Mouse (Mus musculus) liver, embryonic 11.5 days (tissue): ENCODE data around the gene Lasp1. TPM values are rescaled to one million over a fixed set of nuclear protein-coding genes. Genes with fewer than 3 reads are reported as not detected.
A peak's percentile ranks its signal among the peaks of the same experiment; 100 is the strongest.

Experiments
- ATAC-seq: fragments of 200-750 bp; cut with Nextera tagmentation; replicated peaks from 2 replicates; pipeline ENCODE4 v1.8.0; 2017; ENCODE audit warnings: moderate number of reproducible peaks, mild to moderate bottlenecking, moderate TSS enrichment, moderate library complexity; ENCODE audit not compliant: low FRiP score
- DNase-seq: peaks from one replicate; pipeline ENCODE4 v3.0.0-alpha.2; 2017; ENCODE audit warnings: low spot score
- H3K27ac ChIP-seq: fragments of 300-500 bp; sonication (generic); 2 replicates; pipeline ENCODE4 v1.5.1; 2014; ENCODE audit warnings: mild to moderate bottlenecking, low read depth, low read length, control low read depth
- H3K27me3 ChIP-seq: fragments of 300-500 bp; sonication (generic); replicated peaks from 2 replicates; pipeline ENCODE4 v1.6.1; 2014; ENCODE audit warnings: low read length, mixed read lengths; ENCODE audit not compliant: control insufficient read depth, insufficient read depth
- H3K36me3 ChIP-seq: fragments of 300-500 bp; sonication (generic); 2 replicates; pipeline ENCODE4 v1.6.1; 2014; ENCODE audit warnings: mild to moderate bottlenecking, low read length, moderate library complexity, mixed read lengths; ENCODE audit not compliant: control insufficient read depth, insufficient read depth
- H3K4me1 ChIP-seq: fragments of 300-500 bp; sonication (generic); replicated peaks from 2 replicates; pipeline ENCODE4 v1.6.1; 2014; ENCODE audit warnings: low read length, mixed read lengths; ENCODE audit not compliant: control insufficient read depth, insufficient read depth
- H3K4me2 ChIP-seq: fragments of 300-500 bp; sonication (generic); 2 replicates; pipeline ENCODE4 v1.6.1; 2014; ENCODE audit warnings: mild to moderate bottlenecking, control low read depth, moderate library complexity
- H3K4me3 ChIP-seq: fragments of 300-500 bp; sonication (generic); 2 replicates; pipeline ENCODE4 v1.5.1; 2014; ENCODE audit warnings: low read depth, low read length, control low read depth
- H3K9ac ChIP-seq: fragments of 300-500 bp; sonication (generic); 2 replicates; pipeline ENCODE4 v1.6.1; 2014; ENCODE audit warnings: low read depth, low read length, control low read depth
- H3K9me3 ChIP-seq: fragments of 300-500 bp; sonication (generic); 2 replicates; pipeline ENCODE4 v1.6.1; 2016; ENCODE audit warnings: low read length, inconsistent platforms, mixed read lengths; ENCODE audit not compliant: control insufficient read depth
- WGBS: fragments of 180-500 bp; shearing (Covaris S2); extraction: QIAGEN DNeasy Blood & Tissue Kit; methylation state at CpG from one replicate; pipeline ENCODE4 v1.1.7; 2014; 5-methylcytosine and 5-hydroxymethylcytosine counted together
- polyA plus RNA-seq: library from polyadenylated mRNA; unstranded; fragments of >200 nt; fragmentation: Nextera tagmentation; extraction: Ambion mirVana; gene quantifications from 2 replicates; pipeline ENCODE4 v1.2.1, GENCODE M21; 2014

Lasp1 gene
- polyA plus RNA-seq, 1 experiment from 2014 or later: 54.7 TPM

DNA sequence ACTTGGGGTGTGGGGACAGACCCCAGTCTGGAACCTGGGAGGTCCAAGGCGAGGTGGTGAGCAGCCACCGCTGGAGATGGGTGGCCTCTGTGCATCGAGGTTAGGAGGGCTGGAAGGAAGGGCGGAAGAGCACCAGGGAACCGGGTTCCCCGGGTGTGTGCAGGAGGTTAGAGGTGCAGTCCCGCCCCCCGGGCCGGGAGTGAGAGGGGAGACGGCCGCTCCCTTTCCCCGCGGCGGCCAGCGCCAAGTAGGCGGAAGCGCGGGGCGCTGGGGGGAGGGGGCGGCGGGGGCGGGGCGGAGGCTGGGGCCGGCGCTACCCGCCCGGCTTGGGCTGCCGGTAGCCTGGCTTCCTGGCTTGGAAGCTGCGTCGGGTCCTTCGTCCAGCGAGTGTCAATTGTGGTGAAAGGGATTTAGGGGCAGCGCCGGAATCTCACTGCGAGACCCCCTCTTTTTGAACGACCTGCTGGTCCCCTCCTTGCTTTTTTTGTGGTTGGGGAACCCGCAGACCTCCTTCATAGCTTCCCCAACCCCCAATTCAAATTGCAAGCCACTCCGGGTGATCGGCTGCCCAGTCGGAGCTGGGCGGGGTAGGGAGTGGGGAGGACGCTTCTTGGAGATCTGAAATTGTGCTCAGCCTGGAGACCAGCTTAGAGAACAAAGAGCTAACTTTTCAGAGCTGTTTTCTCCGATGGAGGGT lies 1.3 kb downstream of the Lasp1 start:
- Histone ChIP-seq H3K36me3 (0 out of 2 replicates have a peak, but pooled peaks cover 2% of the 10 kb centered on the region), H3K4me3 (peak overlapping the region; percentile 64), H3K27ac (peak overlapping the region; percentile 86), H3K4me2 (peak overlapping the region; percentile 72), H3K4me1 (peaks cover 39% of the 10 kb centered on the region), H3K9me3 (no peaks in the 10 kb centered on the region), H3K27me3 (no peaks in the 10 kb centered on the region), H3K9ac (peak overlapping the region; percentile 72)
- peak; percentile 80 for DNase-seq
- under 1% methylated on average over 37 of the region's 43 CpGs for WGBS
- ATAC-seq: peak; percentile 63

- no peaks in the 10 kb centered on the region for H3K27me3 ChIP-seq
- 10% methylated on average over 17 of the region's 17 CpGs for WGBS
- H3K9ac ChIP-seq: peak overlapping the region; percentile 72
- peak overlapping the region; percentile 86 for H3K27ac ChIP-seq
- no peak for ATAC-seq
- peak overlapping the region; percentile 64 for H3K4me3 ChIP-seq
- 0 out of 2 replicates have a peak, but pooled peaks cover 2% of the 10 kb centered on the region for H3K36me3 ChIP-seq
- peaks cover 46% of the 10 kb centered on the region for H3K4me1 ChIP-seq
- DNase-seq: no peak
- H3K4me2 ChIP-seq: peak overlapping the region; percentile 72
- H3K9me3 ChIP-seq: no peaks in the 10 kb centered on the region
Measured at GRCm38 (mm10) chr11:97800691-97801408, 2.0 kb downstream of the Lasp1 start.

GRCm38 (mm10) chr11:97801409-97802193 lies 2.8 kb downstream of the Lasp1 start:
- Histone ChIP-seq H3K4me3 (peak overlapping the region; percentile 64), H3K9ac (no peak overlapping the region; the same call in 1 of the 2 replicates), H3K27me3 (no peaks in the 10 kb centered on the region), H3K4me1 (peaks cover 54% of the 10 kb centered on the region), H3K9me3 (no peaks in the 10 kb centered on the region), H3K36me3 (0 out of 2 replicates have a peak, but pooled peaks cover 2% of the 10 kb centered on the region), H3K27ac (no peak overlapping the region), H3K4me2 (peak overlapping the region; percentile 72)
- ATAC-seq: no peak
- DNase-seq: no peak
- WGBS: 23% methylated on average over 8 of the region's 8 CpGs

DNA sequence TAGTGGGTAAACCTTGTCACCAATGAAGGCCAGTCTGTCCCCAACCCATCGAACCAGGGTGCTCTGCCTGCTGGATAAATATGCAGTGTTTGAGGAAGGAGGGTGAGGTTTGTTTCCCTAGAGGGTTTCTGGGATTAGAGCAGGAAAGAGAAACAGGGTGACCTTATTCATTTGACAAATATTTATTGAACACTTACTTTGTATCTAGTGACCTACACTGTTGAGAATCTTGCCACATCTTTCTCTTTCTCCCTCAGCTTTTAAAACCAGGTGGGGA lies 3.3 kb downstream of the Lasp1 start:
- peak overlapping the region; percentile 48; the same call in 1 of the 2 replicates for H3K27ac ChIP-seq
- peak overlapping the region; percentile 72 for H3K4me2 ChIP-seq
- no peaks in the 10 kb centered on the region for H3K27me3 ChIP-seq
- DNase-seq (no peak), ATAC-seq (no peak)
- 18% methylated on average over 1 of the region's 1 CpGs for WGBS
- H3K9me3 ChIP-seq: no peaks in the 10 kb centered on the region
- H3K4me3 ChIP-seq: peak overlapping the region; percentile 64; the same call in 1 of the 2 replicates
- peaks cover 6% of the 10 kb centered on the region; the same call in 1 of the 2 replicates for H3K36me3 ChIP-seq
- no peak overlapping the region for H3K9ac ChIP-seq
- H3K4me1 ChIP-seq: peaks cover 55% of the 10 kb centered on the region

GRCm38 (mm10) chr11:97802495-97802894 lies 3.7 kb downstream of the Lasp1 start:
- Histone ChIP-seq H3K36me3 (peaks cover 7% of the 10 kb centered on the region; the same call in 1 of the 2 replicates), H3K27me3 (no peaks in the 10 kb centered on the region), H3K9me3 (no peaks in the 10 kb centered on the region), H3K4me2 (peak overlapping the region; percentile 21; the same call in 1 of the 2 replicates), H3K4me3 (no peak overlapping the region), H3K27ac (peak overlapping the region; percentile 48; the same call in 1 of the 2 replicates), H3K4me1 (peaks cover 57% of the 10 kb centered on the region), H3K9ac (no peak overlapping the region)
- no peak for ATAC-seq
- no peak for DNase-seq
- WGBS: 61% methylated on average over 6 of the region's 6 CpGs

DNA sequence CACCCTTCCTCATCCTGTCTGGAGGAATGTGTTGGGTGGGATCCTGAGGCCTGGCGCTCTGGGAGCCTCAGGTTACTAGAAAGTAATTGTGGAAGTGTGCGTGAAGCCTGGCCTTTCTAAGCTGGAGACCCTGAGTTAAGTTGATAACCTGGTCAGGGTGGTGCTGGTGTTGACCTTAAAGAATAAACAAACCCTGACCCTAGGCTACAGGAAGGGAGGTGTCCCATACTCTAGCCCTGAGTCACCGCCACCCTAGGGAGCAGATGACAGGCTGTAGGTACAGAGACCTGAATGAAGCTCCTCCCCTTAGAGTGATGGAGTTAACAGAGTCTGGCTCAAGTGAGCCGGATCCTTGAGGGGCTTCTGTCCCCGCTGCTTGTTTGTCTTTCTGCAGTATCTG lies 5.0 kb downstream of the Lasp1 start:
- H3K27me3 ChIP-seq: no peaks in the 10 kb centered on the region
- no peak overlapping the region for H3K9ac ChIP-seq
- no peaks in the 10 kb centered on the region for H3K9me3 ChIP-seq
- no peak overlapping the region for H3K4me3 ChIP-seq
- no peak for DNase-seq
- no peak overlapping the region; the same call in 1 of the 2 replicates for H3K4me2 ChIP-seq
- no peak overlapping the region for H3K27ac ChIP-seq
- H3K4me1 ChIP-seq: peaks cover 60% of the 10 kb centered on the region
- WGBS: 65% methylated on average over 5 of the region's 5 CpGs
- H3K36me3 ChIP-seq: peaks cover 10% of the 10 kb centered on the region; the same call in 1 of the 2 replicates
- ATAC-seq: no peak

- no peak for DNase-seq
- peak overlapping the region; percentile 5; the same call in 1 of the 2 replicates for H3K9ac ChIP-seq
- H3K4me2 ChIP-seq: peak overlapping the region; percentile 2
- H3K27me3 ChIP-seq: no peaks in the 10 kb centered on the region
- H3K4me1 ChIP-seq: peaks cover 71% of the 10 kb centered on the region
- WGBS: 35% methylated on average over 9 of the region's 9 CpGs
- peak overlapping the region; percentile 63 for H3K27ac ChIP-seq
- H3K4me3 ChIP-seq: no peak overlapping the region; the same call in 1 of the 2 replicates
- H3K9me3 ChIP-seq: no peaks in the 10 kb centered on the region
- no peak for ATAC-seq
- H3K36me3 ChIP-seq: peaks cover 12% of the 10 kb centered on the region; the same call in 1 of the 2 replicates
Measured at GRCm38 (mm10) chr11:97804841-97805661, 6.3 kb downstream of the Lasp1 start.
